Mouse (Mus musculus) olfactory bulb, adult 2 months (tissue): ENCODE results near the gene Gm20715. TPM values are rescaled to one million over a fixed set of nuclear protein-coding genes. Genes with fewer than 3 reads are reported as not detected.
"Not testable (repeated sequence)": the region's sequence is repeated elsewhere in the genome, so short reads cannot be mapped to it uniquely, and the experiment has no call there.

Experiments used
- H3K27ac ChIP-seq: fragments of 200-500 bp; 2 replicates; pipeline ENCODE4 v1.5.1; 2012; ENCODE audit warnings: low read depth, low read length; ENCODE audit not compliant: insufficient read depth
- H3K4me1 ChIP-seq: fragments of 200-500 bp; 2 replicates; pipeline ENCODE4 v1.6.1; 2012; ENCODE audit warnings: low read length; ENCODE audit not compliant: control insufficient read depth, insufficient read depth
- H3K4me3 ChIP-seq: fragments of 200-500 bp; 2 replicates; pipeline ENCODE4 v1.5.1; 2012; ENCODE audit warnings: mild to moderate bottlenecking, low read depth, low read length, moderate library complexity; ENCODE audit not compliant: insufficient read depth
- CTCF ChIP-seq: fragments of 200-500 bp; IDR thresholded peaks from 2 replicates; pipeline ENCODE4 v1.5.1; 2012; ENCODE audit warnings: low read depth, mild to moderate bottlenecking, low read length, moderate library complexity; ENCODE audit not compliant: insufficient read depth
- POLR2A ChIP-seq: fragments of 200-500 bp; IDR thresholded peaks from 2 replicates; pipeline ENCODE4 v1.6.1; 2012; ENCODE audit warnings: mild to moderate bottlenecking, low read depth, low read length, moderate library complexity; ENCODE audit not compliant: insufficient read depth
- WGBS: fragments of 180-500 bp; shearing (Covaris S2); methylation state at CpG from one replicate; pipeline ENCODE4 v1.1.7; 2018; 5-methylcytosine and 5-hydroxymethylcytosine counted together
- polyA plus RNA-seq: library from polyadenylated mRNA; stranded (reverse); fragments of >200 nt; gene quantifications from 2 replicates; pipeline ENCODE4 v1.2.4, GENCODE M21; 2012; ENCODE audit warnings: low replicate concordance; ENCODE audit not compliant: missing spikeins, insufficient read depth, insufficient read length

The Gm20715 gene
- polyA plus RNA-seq: not detected in 2 replicates

DNA sequence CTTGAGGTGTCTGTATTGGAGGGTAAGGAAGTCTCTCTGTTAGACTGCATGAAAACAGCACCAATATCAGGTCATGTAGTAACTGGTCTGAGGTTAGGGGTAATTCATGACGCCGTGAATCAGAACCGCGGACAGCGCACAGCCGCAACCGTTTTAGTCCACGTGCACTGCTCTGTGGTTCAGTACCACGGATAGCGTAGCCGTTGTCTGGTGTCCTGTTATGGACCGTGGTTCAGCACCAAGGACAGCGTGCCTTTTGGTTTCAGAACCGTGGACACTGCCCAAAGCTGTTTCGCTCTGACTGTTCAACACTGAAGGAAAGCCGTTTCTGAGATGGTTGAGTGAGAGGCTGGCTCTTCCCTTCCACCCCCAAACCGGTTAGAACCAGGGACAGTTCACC lies at the start of gene Gm20715:
Gene Gm20715 (plus strand): TSS at position 235 of the 400 bp plus-strand sequence.
- TF ChIP-seq CTCF (no peak), POLR2A (no peak)
- no peak within 1 kb of the TSS for H3K4me3 ChIP-seq
- WGBS: 11% methylated on average over 17 of the region's 17 CpGs
- no peak within 1 kb of the TSS for H3K27ac ChIP-seq
- no peaks in the 10 kb centered on the region for H3K4me1 ChIP-seq

DNA sequence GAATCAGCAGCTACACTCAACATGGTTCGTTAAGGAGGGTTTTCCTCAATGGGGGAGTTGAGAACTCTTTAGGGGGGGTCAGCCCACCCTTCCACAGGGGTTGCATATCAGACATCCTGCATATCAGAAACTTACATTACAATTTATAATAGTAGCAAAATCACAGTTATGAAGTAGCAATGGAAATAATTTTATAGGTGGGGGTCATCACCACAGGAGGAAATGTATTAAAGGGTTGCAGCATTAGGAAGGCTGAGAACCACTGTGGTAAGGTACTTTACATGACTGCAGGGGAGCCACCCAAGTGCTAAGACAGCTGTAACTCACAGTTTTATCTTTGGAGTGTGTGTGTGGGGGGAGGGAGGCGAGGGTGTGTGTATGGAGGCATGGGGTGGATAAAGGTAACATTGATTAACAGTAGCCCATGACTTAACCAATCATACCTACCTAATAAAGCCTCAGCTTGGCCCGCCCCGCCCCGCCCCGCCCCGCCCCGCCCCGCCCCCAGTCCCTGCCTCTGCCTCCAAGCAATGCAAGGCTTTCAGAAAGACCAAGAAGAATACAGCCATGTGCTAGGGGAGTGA lies 49.5 kb upstream of the Gm20715 start:
- no peak overlapping the region for H3K4me3 ChIP-seq
- H3K27ac ChIP-seq: no peak overlapping the region
- WGBS: 19% methylated on average over 9 of the region's 9 CpGs
- no peaks in the 10 kb centered on the region for H3K4me1 ChIP-seq
- TF ChIP-seq CTCF (no peak), POLR2A (no peak)

DNA sequence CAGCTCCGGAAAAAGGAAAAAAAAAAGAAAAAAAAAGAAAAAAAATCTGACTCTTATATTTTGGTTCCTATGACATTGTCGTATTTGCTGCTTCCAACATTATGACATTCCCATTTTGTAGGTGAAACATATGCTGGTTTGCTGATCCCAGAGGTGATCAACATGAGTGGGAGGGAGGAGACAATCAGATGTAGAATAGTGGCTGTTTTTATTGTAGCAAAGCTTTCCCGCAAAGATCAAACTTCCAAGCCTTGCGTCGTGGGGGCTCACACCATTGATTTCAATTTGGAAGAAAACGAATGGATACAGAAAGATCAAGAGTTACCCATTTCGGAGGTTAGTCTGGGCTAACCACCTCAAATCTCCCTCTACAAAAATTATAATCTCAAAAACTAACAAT lies 48.3 kb upstream of the Gm20715 start:
- Histone ChIP-seq H3K4me1 (no peaks in the 10 kb centered on the region), H3K4me3 (peak overlapping the region; percentile 58), H3K27ac (peak overlapping the region; percentile 85)
- WGBS: 16% methylated on average over 7 of the region's 7 CpGs
- TF ChIP-seq CTCF: no peak
- no peak for TF ChIP-seq POLR2A

DNA sequence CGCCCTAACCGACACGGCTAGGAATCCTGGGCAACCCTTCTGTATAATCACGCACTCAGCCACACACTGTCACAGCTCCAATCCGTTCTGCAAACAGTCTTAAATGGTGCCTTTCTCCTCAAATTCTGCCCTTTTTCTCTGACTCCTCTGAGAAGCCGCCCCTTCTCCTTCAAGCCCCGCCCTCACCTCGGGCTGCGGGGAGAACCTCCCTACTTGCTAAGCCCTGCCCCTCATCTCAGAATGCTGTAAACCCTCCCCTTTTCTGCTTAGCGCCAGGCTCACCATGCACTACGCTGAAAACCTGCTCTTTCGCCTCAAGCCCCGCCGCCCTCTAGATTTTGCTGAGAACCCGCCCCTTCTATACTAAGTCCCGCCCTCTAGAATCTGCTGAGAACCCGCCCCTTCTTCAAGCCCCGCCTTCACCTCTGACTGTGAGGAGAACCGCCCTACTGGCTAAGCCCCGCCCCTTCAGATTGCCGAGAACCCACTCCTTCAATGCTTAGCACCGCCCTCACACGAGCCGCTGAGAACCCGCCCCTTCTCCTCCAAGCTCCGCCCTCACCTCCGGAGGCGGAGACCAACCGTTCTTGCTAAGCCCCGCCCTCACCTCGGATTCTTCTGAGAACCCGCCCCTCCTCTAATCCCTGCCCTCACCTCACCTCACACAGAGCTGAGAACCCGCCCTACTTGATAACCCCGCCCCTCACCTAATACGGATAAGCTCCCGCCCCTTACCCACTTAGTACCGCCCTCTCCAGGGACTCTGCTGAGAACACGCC lies 47.6 kb upstream of the Gm20715 start:
- TF ChIP-seq CTCF: no peak
- peak; percentile 43; the same call in 1 of the 2 replicates for TF ChIP-seq POLR2A
- no peaks in the 10 kb centered on the region for H3K4me1 ChIP-seq
- peak overlapping the region; percentile 58 for H3K4me3 ChIP-seq
- peak overlapping the region; percentile 85 for H3K27ac ChIP-seq
- WGBS: under 1% methylated on average over 38 of the region's 38 CpGs

DNA sequence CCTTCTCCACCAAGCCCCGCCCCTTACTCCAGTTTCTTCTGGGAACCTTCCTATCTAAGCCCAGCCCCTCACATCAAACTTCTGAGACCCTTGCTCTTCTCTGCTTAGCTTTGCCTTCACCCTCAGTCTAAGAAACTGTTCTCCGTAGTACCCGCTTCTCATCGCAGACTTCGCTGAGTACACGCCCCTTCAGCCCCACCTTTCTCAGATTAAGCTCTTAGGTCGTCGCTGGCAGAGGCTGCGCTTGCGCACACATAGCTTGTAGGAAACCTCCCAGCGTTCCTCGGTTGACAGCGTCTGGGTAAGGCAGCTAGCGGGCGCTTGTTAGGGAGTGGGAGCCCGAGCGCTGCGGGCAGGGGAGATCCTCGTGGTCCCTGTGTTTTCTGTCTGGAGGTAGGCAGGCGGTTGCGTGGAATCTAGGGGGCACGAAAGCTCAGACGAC lies 47.0 kb upstream of the Gm20715 start, which contains the start of gene Zfp78:
Gene Zfp78 (plus strand): TSS at position 234 of the 442 bp plus-strand sequence.
- no peaks in the 10 kb centered on the region for H3K4me1 ChIP-seq
- peak within 1 kb of the TSS; percentile 85 for H3K27ac ChIP-seq
- TF ChIP-seq CTCF (no peak), POLR2A (peak; percentile 72)
- under 1% methylated on average over 23 of the region's 23 CpGs for WGBS
- H3K4me3 ChIP-seq: peak within 1 kb of the TSS; percentile 58

DNA sequence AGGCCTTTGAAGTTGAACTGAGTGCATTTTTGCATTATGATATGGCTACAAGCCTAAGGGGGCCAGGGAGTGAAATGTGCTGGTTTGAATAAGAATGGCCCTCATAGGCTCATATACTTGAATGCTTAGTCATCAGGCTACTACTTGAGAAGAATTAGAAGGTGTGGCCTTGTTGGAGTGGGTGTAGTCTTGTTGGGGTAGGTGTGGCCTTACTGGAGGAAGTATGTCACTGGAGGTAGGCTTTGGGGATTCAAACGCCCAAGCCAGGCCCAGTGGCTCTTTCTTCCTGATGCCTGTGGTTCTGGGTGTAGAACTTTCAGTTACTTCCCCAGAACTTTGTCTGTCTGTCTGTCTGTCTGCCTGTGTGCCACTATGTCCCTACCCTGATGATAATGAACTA lies 45.3 kb upstream of the Gm20715 start:
- Histone ChIP-seq H3K27ac (no peak overlapping the region), H3K4me3 (no peak overlapping the region), H3K4me1 (no peaks in the 10 kb centered on the region)
- WGBS: 78% methylated on average over 1 of the region's 1 CpGs
- TF ChIP-seq POLR2A (no peak), CTCF (no peak)

DNA sequence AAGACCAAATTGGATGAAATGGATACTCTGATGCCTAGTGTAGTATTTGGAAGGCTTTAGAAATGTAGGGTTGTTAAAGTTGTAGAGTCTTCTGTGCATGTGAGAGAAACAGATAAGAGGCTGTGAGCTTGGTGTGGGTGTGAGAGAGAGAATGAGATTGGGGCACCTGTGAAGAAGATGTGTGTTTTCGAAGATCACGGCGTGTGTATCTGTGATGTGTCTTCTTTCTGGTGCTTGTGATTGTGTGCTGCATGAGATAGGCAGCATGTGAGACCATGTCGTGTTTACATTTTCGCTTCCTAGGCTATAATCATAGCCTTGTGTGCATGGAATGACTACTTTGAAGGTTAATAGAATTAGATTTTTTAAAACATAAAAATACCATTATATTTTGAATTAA lies 42.9 kb upstream of the Gm20715 start:
- H3K27ac ChIP-seq: no peak overlapping the region
- no peaks in the 10 kb centered on the region for H3K4me1 ChIP-seq
- WGBS: 85% methylated on average over 5 of the region's 5 CpGs
- no peak overlapping the region for H3K4me3 ChIP-seq
- TF ChIP-seq POLR2A (no peak), CTCF (no peak)

DNA sequence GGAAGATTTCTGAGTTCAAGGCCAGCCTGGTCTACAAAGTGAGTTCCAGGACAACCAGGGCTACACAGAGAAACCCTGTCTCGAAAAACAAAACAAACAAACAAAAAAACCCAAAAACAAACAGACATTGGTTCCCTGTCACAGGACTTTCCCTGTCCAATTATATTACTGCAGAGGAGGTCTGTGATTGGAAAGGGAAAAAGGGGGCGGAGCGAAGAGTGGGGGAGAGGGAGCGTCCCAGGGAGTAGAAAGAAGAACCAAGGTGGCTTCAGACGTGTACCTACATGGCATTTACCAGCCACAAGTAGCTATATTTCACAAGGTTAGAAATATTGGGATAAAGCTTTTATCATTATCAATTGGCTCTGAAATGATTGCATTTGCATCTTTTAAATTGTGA lies 41.9 kb upstream of the Gm20715 start:
- not testable (repeated sequence) for H3K27ac ChIP-seq, H3K4me1 ChIP-seq, H3K4me3 ChIP-seq
- 88% methylated on average over 5 of the region's 5 CpGs for WGBS

DNA sequence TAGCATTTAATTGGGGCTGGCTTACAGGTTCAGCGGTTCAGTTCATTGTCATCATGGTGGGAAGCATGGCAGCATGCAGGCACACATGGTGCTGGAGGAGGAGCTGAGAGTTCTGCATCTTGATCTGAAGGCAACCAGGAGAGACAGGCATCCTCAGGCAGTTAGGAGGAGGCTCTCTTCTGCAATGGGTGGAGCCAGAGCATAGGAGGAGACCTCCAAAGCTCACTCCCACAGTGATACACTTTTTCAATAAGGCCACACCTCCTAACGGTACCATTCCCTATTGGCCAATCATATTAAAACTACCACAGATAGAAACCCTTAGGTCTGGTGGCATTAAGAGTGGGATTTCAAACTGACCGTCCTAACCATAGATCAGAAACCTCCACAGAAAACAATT lies 40.6 kb upstream of the Gm20715 start:
- Histone ChIP-seq H3K4me1 (no peaks in the 10 kb centered on the region), H3K4me3 (no peak overlapping the region), H3K27ac (no peak overlapping the region)
- 86% methylated on average over 3 of the region's 3 CpGs for WGBS
- TF ChIP-seq POLR2A (no peak), CTCF (no peak)

DNA sequence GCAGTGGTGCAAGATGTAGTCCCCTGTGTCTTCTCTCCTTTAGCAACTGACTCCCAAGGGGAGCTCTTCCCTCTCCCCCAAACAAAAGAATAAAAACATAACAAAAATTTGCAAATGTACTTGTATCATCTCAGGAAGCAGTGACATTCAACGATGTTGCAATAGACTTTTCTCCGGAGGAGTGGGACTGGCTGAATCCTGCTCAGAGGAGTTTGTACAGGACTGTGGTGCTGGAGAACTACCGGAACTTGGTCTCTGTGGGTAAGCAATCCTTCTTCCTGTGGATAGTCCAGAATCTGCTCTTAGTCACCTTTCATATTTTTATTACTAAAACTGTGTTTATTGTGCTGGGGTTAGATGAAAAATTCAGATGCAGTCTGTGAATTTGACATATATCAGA lies 37.1 kb upstream of the Gm20715 start:
- TF ChIP-seq POLR2A: no peak
- TF ChIP-seq CTCF: no peak
- Histone ChIP-seq H3K4me3 (no peak overlapping the region), H3K4me1 (no peaks in the 10 kb centered on the region), H3K27ac (no peak overlapping the region)
- 93% methylated on average over 3 of the region's 3 CpGs for WGBS
